Mouse (Mus musculus) MEL (cell line): ENCODE results near the gene Hsd17b13.

Experiments used
- CTCF ChIP-seq, 3 experiments: IDR thresholded peaks in 2 of 3; conservative IDR thresholded peaks in 1 of 3; 2 replicates each; pipeline ENCODE4 v1.5.1; 2011 to 2012; ENCODE audit warnings: low read length in 3 of 3, low read depth in 2 of 3, mild to moderate bottlenecking in 2 of 3, improper control_type of control experiment in 1 of 3, inconsistent platforms in 1 of 3, mixed read lengths in 1 of 3, moderate library complexity in 1 of 3; ENCODE audit not compliant: control insufficient read depth in 1 of 3, insufficient read depth in 1 of 3, poor library complexity in 1 of 3, severe bottlenecking in 1 of 3
- E2F4 ChIP-seq: IDR thresholded peaks from 2 replicates; pipeline ENCODE4 v1.6.1; 2011; ENCODE audit warnings: low read depth, low read length, improper control_type of control experiment, borderline replicate concordance
- GABPA ChIP-seq: IDR thresholded peaks from 2 replicates; pipeline ENCODE4 v1.6.1; 2012; ENCODE audit warnings: low read depth, mild to moderate bottlenecking, inconsistent platforms, low read length, improper control_type of control experiment, moderate library complexity
- MAFK ChIP-seq: IDR thresholded peaks from 2 replicates; pipeline ENCODE4 v1.6.1; 2011; ENCODE audit warnings: low read depth, mild to moderate bottlenecking, low read length, improper control_type of control experiment, borderline replicate concordance
- MYB ChIP-seq: IDR thresholded peaks from 2 replicates; pipeline ENCODE4 v1.6.1; 2011; ENCODE audit warnings: mild to moderate bottlenecking, low read depth, low read length, improper control_type of control experiment
- POLR2A ChIP-seq, 2 experiments: IDR thresholded peaks; 2 replicates each; pipeline ENCODE4 v1.6.1; 2011 to 2012; ENCODE audit warnings: low read length in 2 of 2, mild to moderate bottlenecking in 2 of 2, control low read depth in 1 of 2, improper control_type of control experiment in 1 of 2, low read depth in 1 of 2, moderate library complexity in 1 of 2; ENCODE audit not compliant: control insufficient read depth in 1 of 2, insufficient read depth in 1 of 2, poor library complexity in 1 of 2
- POLR2AphosphoS5 ChIP-seq: IDR thresholded peaks from 2 replicates; pipeline ENCODE4 v1.6.1; 2012; ENCODE audit warnings: low read depth, borderline replicate concordance, mild to moderate bottlenecking, inconsistent platforms, low read length, moderate library complexity, mixed read lengths
- TAL1 ChIP-seq: IDR thresholded peaks from 2 replicates; pipeline ENCODE4 v1.6.1; 2012; ENCODE audit warnings: mild to moderate bottlenecking, inconsistent platforms, low read length, moderate library complexity, mixed read lengths

- no peak for TF ChIP-seq E2F4
- no peak for TF ChIP-seq MYB
- no peak for TF ChIP-seq POLR2A (IDR thresholded peaks at IDR 0.05; ENCODE audit: control insufficient read depth in 1 of 2, insufficient read depth in 1 of 2, low read depth in 1 of 2, low read length in 2 of 2, poor library complexity in 1 of 2)
- TF ChIP-seq MAFK = no peak
- no peak for TF ChIP-seq POLR2AphosphoS5
- TF ChIP-seq GABPA = no peak
- no peak for TF ChIP-seq CTCF (IDR thresholded peaks at IDR 0.05 in 2 of 3, conservative IDR thresholded peaks at IDR 0.05 in 1 of 3; ENCODE audit: control insufficient read depth in 1 of 3, insufficient read depth in 1 of 3, low read depth in 2 of 3, low read length in 3 of 3, poor library complexity in 1 of 3, severe bottlenecking in 1 of 3)
- no peak for TF ChIP-seq TAL1
These were observed 57.7 kb downstream of the Hsd17b13 start for GRCm38 (mm10) chr5:103919497-103919896.
